Mouse (Mus musculus) spleen, postnatal 0 days (tissue): ENCODE data around the gene Lgi4. TPM values are rescaled to one million over a fixed set of nuclear protein-coding genes. Genes with fewer than 3 reads are reported as not detected.

Experiments
- polyA plus RNA-seq: library from polyadenylated mRNA; unstranded; fragments of >200 nt; fragmentation: Nextera tagmentation; extraction: Ambion mirVana; gene quantifications from 2 replicates; pipeline ENCODE4 v1.2.1, GENCODE M21; 2015

Lgi4 gene
- polyA plus RNA-seq: 0.32 TPM in 1 of 2 replicates, not detected in the other

GRCm38 (mm10) chr7:31059108-31059507 lies at the start of gene Lgi4:
Gene Lgi4 (plus strand): TSS chr7:31059342.

DNA sequence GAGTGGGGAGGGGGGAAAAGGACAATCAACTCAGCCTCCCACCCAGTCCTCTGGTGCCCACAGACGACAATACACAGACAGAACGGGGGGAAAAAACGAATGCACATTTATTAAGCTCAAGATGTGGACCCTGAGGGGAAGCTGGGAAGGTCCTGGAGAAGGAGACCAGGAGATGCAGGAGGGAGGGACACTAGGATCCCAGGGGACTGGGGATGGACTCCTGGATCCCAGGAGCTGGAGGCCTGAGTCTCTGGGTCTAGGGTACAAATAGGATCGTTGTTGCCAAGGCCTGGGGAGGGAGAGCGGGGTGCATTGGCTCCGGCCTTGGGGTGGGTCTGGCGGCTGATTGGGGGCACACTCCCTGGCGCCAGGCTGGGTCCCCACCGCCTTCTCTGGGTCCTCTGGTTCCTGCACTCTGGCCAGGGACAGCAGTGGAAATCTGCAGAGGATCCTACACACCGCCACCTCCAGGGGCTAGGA lies 16.7 kb upstream of the Lgi4 start, which contains the start of gene Fxyd5:
Gene Fxyd5, minus strand, starts transcription at position 51 of the 480 bp plus-strand sequence.

DNA sequence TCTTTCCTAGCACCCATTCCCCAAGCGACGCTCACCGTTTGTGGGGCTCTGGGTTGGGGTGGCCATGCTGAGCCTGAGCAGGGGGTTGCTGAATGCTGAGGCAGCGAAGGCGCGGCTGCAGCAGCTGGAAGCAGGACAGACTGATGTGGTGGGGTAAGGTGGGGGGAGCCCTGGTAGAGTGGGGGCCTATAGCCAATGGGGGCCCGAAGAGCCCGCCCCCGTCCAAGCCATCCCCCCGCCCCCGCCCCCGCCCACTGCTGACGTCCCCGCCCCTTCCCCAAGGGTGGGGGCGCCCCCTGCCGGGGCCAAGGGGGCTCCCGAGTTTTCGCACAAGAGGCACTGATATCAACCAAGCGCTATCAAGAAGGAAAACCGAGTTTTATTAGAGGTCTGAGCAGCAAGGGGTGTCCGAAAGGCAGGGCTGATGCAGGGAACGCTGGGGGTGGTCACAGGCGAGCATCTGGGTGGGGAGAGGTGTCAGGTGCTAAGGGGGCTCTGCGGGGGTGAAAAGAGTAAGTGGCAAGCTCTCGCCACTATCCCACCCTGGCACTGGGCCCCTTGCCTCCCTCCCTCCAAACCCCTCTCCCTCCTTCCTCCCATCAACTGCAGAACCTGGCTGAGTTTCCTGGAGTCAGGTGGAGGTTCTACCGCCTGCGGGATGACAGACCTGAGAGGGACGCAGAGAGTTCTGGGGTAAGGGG lies 7.7 kb upstream of the Lgi4 start, which contains the start of gene Fxyd7:
Gene Fxyd7, minus strand, starts transcription at position 147 of the 701 bp plus-strand sequence.

DNA sequence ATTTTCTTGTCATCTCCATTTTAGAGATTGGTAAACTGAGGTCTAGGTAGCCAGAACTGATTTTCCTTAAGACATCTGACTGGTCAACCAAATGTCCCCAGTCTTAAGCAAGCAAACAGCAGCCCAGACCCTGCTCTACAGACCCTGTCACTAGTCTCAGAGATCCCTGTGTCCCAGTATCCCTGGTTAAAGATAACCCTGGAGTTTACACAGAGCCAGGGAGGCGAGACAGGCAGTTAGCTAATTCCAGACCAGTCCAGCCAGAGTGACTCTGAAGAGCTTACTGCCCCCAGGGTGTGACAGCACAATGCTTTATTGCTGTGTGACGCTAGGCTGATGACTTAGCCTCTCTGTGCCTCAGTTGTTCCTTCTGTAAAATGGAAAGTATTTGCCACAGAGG lies 2.1 kb upstream of the Lgi4 start, which contains the start of gene Fxyd1:
Gene Fxyd1, minus strand, starts transcription at position 129 of the 400 bp plus-strand sequence.

DNA sequence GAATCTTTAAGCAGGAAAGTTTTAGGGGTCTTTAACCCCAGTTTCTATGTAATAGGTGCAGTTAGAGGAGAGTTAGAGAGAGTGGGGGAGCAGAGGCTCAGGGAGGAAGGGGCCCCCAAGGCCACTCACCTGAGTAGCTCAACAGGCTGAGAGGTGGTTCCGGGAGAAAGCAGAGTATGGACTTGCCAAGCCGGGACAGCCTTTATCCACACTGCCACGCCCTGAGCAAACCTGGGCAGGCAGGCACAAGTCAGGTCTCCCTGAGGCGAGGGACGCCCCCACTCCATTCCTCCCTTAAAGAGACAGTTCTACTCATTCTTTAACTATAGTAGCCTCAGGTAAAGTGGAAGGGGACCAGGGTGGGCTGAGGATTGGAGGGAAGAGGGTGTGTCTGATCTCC lies 17.4 kb downstream of the Lgi4 start, which contains the start of gene Fxyd3:
Gene Fxyd3, minus strand, starts transcription at position 213 of the 400 bp plus-strand sequence.

DNA sequence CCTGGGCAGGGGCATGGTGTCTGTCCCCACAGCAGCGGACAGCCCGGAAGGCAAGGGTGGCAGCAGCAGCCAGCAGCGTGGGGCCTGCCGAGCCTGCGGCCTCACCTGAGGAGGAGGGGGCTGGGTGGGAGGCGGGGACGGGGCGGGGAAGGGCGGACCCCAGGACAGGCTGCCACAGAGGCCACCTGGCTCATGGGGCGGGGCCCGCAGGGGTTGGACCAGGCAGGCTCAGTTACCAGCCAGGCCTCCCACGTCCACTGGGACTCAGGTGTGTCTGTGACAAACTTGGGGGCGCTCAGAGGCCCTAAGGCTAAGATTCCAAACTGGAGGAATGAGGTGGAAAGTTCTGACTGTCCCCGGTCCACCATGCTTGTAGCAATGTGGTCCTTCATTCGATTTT lies 56.0 kb downstream of the Lgi4 start, which contains the start of gene Hpn:
Gene Hpn, minus strand, starts transcription at position 109 of the 400 bp plus-strand sequence.

Other genes starting within 250 kb of the Lgi4 start
- 1.7 and 2.7 TPM in 2 replicates for gene Ffar2, start 235.6 kb upstream of the Lgi4 start, polyA plus RNA-seq
- not detected in 2 replicates for gene Ffar3, start 203.2 kb upstream of the Lgi4 start, polyA plus RNA-seq
- gene Ffar1, start 197.8 kb upstream of the Lgi4 start, polyA plus RNA-seq: 0.18 and 0.27 TPM in 2 replicates
- 3.1 and 3.2 TPM in 2 replicates for gene Cd22, start 179.0 kb upstream of the Lgi4 start, polyA plus RNA-seq
- 0.58 and 0.81 TPM in 2 replicates for gene Mag, start 144.5 kb upstream of the Lgi4 start, polyA plus RNA-seq
- not detected in 2 replicates for gene Hamp2, start 134.7 kb upstream of the Lgi4 start, polyA plus RNA-seq
- gene Hamp, start 115.3 kb upstream of the Lgi4 start, polyA plus RNA-seq: not detected in 2 replicates
- gene Usf2, start 102.5 kb upstream of the Lgi4 start, polyA plus RNA-seq: 17.9 and 18.0 TPM in 2 replicates
- 3.7 and 4.4 TPM in 2 replicates for gene Lsr, start 85.9 kb upstream of the Lgi4 start, polyA plus RNA-seq
- 0.67 and 0.72 TPM in 2 replicates for gene Fam187b, start 85.6 kb upstream of the Lgi4 start, polyA plus RNA-seq
- gene Fxyd5, start 16.9 kb upstream of the Lgi4 start, polyA plus RNA-seq: 98.3 and 112 TPM in 2 replicates
- gene Fxyd7, start 7.9 kb upstream of the Lgi4 start, polyA plus RNA-seq: 0.33 TPM in 1 of 2 replicates, not detected in the other
- gene Fxyd1, start 2.1 kb upstream of the Lgi4 start, polyA plus RNA-seq: 41.4 and 53.4 TPM in 2 replicates
- gene Fxyd3, start 17.4 kb downstream of the Lgi4 start, polyA plus RNA-seq: 23.8 and 24.8 TPM in 2 replicates
- 14.4 and 18.3 TPM in 2 replicates for gene Hpn, start 55.9 kb downstream of the Lgi4 start, polyA plus RNA-seq
- 3.4 and 4.9 TPM in 2 replicates for gene Scn1b, start 67.7 kb downstream of the Lgi4 start, polyA plus RNA-seq
- 22.1 and 28.0 TPM in 2 replicates for gene Gramd1a, start 96.6 kb downstream of the Lgi4 start, polyA plus RNA-seq
- not detected in 2 replicates for gene Scgb2b2, start 231.2 kb downstream of the Lgi4 start, polyA plus RNA-seq
- not detected in 2 replicates for gene Scgb1b2, start 232.5 kb downstream of the Lgi4 start, polyA plus RNA-seq